21 mouse cellular contexts compared by ENCODE assay signal in the genomic region with DNA sequence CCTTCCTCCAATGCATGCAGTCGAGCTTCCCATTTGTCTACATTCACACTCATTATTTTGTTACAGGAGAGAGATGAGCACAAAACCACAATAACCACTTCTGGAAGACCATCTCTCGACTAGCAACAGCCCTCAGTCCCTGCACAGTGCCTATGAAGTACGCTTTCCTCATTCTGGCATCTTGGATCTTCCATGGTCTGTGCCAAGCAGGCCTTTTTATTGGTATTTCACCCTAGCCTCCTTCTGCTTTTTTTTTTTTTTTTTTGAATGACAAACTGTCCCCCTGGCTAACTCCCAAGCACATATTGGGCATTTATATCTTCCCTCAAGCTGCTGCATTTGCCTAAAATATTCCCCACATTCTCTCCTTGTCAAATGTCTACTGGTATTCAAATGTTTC.
"Had no signal": no experiment of that assay in that cellular context is flagged by ENCODE, and none has a peak within 500 bp of the region (broad histone marks: within the 10 kb centered on the region; RNA-seq: fewer than 3 reads in every experiment).

No protein-coding gene starts in this region.

- H3K27ac ChIP-seq: kidney, postnatal 0 days; layer of hippocampus, adult 2 months; limb, embryonic 10.5 days; limb, embryonic 13.5 days; liver, embryonic 12.5 days; liver, embryonic 15.5 days; lung, embryonic 15.5 days; midbrain, embryonic 10.5 days; midbrain, embryonic 13.5 days had no signal

- H3K9ac ChIP-seq: limb, embryonic 13.5 days; liver, embryonic 12.5 days; liver, embryonic 15.5 days; lung, embryonic 15.5 days; midbrain, embryonic 13.5 days had no signal

- DNase-seq: kidney, postnatal 25 days; layer of hippocampus, adult 9-11 months; liver; lung, adult 18-20 months; lung, postnatal 10 days; lung, postnatal 36 days; thymus, adult 2 months; thymus, postnatal 14 days; thymus, postnatal 4 days had no signal

- ATAC-seq: liver, embryonic 12.5 days; midbrain, embryonic 13.5 days; midbrain, embryonic 16.5 days had no signal

- H3K4me2 ChIP-seq: limb, embryonic 13.5 days; liver, embryonic 12.5 days; liver, embryonic 15.5 days; lung, embryonic 15.5 days; midbrain, embryonic 13.5 days had no signal

- H3K9me3 ChIP-seq: limb, embryonic 10.5 days; limb, embryonic 13.5 days; liver, embryonic 12.5 days; liver, embryonic 15.5 days; lung, embryonic 15.5 days; megakaryocyte, embryonic 14.5 days; midbrain, embryonic 10.5 days; midbrain, embryonic 13.5 days had no signal

- H3K4me1 ChIP-seq: limb, embryonic 10.5 days; limb, embryonic 13.5 days; liver, embryonic 12.5 days; liver, embryonic 15.5 days; lung, embryonic 15.5 days; megakaryocyte, embryonic 14.5 days; midbrain, embryonic 10.5 days; midbrain, embryonic 13.5 days had no signal

- H3K36me3 ChIP-seq: limb, embryonic 10.5 days; limb, embryonic 13.5 days; liver, embryonic 12.5 days; liver, embryonic 15.5 days; lung, embryonic 15.5 days; midbrain, embryonic 10.5 days; midbrain, embryonic 13.5 days had no signal

- H3K4me3 ChIP-seq: layer of hippocampus, adult 2 months; limb, embryonic 10.5 days; limb, embryonic 13.5 days; liver, embryonic 12.5 days; liver, embryonic 15.5 days; lung, embryonic 15.5 days; megakaryocyte, embryonic 14.5 days; midbrain, embryonic 10.5 days; midbrain, embryonic 13.5 days; myocyte had no signal

- H3K27me3 ChIP-seq: limb, embryonic 13.5 days; liver, embryonic 12.5 days; liver, embryonic 15.5 days; lung, embryonic 15.5 days; megakaryocyte, embryonic 14.5 days; midbrain, embryonic 13.5 days had no signal
